Mouse (Mus musculus) stomach, embryonic 14.5 days (tissue): ENCODE measurements around the gene Gapdh. TPM values are rescaled to one million over a fixed set of nuclear protein-coding genes. Genes with fewer than 3 reads are reported as not detected.

Experiments
- ATAC-seq: fragments of 200-750 bp; cut with Nextera tagmentation; 2 replicates; pipeline ENCODE4 v1.8.0; 2017; ENCODE audit warnings: low read depth, moderate TSS enrichment; ENCODE audit not compliant: insufficient number of reproducible peaks, insufficient read depth, low FRiP score
- H3K27ac ChIP-seq: fragments of 300-500 bp; sonication (generic); 2 replicates; pipeline ENCODE4 v1.5.1; 2014; ENCODE audit warnings: mild to moderate bottlenecking, low read length, moderate library complexity, mixed read lengths
- H3K27me3 ChIP-seq: fragments of 300-500 bp; sonication (generic); 2 replicates; pipeline ENCODE4 v1.6.1; 2014; ENCODE audit warnings: low read length, control low read depth, mixed read lengths; ENCODE audit not compliant: control insufficient read depth, insufficient read depth
- H3K36me3 ChIP-seq: fragments of 300-500 bp; sonication (generic); 2 replicates; pipeline ENCODE4 v1.6.1; 2014; ENCODE audit warnings: mild to moderate bottlenecking, control low read depth, low read length, moderate library complexity, mixed read lengths; ENCODE audit not compliant: control insufficient read depth, insufficient read depth
- H3K4me1 ChIP-seq: fragments of 300-500 bp; sonication (generic); 2 replicates; pipeline ENCODE4 v1.6.1; 2014; ENCODE audit warnings: low read length, control low read depth, mixed read lengths; ENCODE audit not compliant: control insufficient read depth, insufficient read depth
- H3K4me2 ChIP-seq: fragments of 300-500 bp; sonication (generic); replicated peaks from 2 replicates; pipeline ENCODE4 v1.6.1; 2014; ENCODE audit warnings: low read depth, low read length, control low read depth
- H3K4me3 ChIP-seq: fragments of 300-500 bp; sonication (generic); 2 replicates; pipeline ENCODE4 v1.5.1; 2014; ENCODE audit warnings: low read depth, low read length, control low read depth
- H3K9ac ChIP-seq: fragments of 300-500 bp; sonication (generic); replicated peaks from 2 replicates; pipeline ENCODE4 v1.6.1; 2014; ENCODE audit warnings: low read depth, mild to moderate bottlenecking, control low read depth, low read length, moderate library complexity, mixed read lengths
- H3K9me3 ChIP-seq: fragments of 300-500 bp; sonication (generic); 2 replicates; pipeline ENCODE4 v1.6.1; 2016; ENCODE audit warnings: low read depth, low read length, control low read depth; ENCODE audit not compliant: control insufficient read depth
- WGBS: fragments of 180-500 bp; shearing (Covaris S2); extraction: QIAGEN DNeasy Blood & Tissue Kit; methylation state at CpG from one replicate; pipeline ENCODE4 v1.1.7; 2014; 5-methylcytosine and 5-hydroxymethylcytosine counted together
- polyA plus RNA-seq: library from polyadenylated mRNA; unstranded; fragments of >200 nt; fragmentation: Nextera tagmentation; extraction: Ambion mirVana; gene quantifications from 2 replicates; pipeline ENCODE4 v1.2.1, GENCODE M21; 2014

The Gapdh gene
- polyA plus RNA-seq, 1 experiment from 2014 or later: 1,966 TPM

DNA sequence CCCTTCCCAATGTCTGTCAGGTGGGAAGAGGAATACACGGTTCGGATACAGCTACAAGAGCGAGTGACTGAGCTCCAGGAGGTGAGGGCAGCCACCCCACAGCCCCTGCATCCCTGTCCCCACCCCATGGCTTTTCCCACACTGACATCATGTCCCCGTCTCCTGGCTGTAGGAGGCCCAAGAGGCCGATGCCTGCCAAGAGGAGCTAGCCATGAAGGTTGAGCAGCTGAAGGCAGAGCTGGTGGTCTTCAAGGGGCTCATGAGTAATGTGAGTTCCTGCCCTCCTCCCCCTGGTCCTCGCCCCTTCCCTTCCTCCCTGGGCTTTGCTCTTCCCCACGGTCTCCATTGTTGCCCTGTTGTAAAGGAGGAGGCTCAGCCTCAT, 16.7 kb downstream of the Gapdh start:
- Histone ChIP-seq H3K9me3 (no peaks in the 10 kb centered on the region), H3K4me2 (no peak overlapping the region), H3K27ac (no peak overlapping the region), H3K4me3 (no peak overlapping the region), H3K4me1 (peaks cover 21% of the 10 kb centered on the region), H3K27me3 (no peaks in the 10 kb centered on the region), H3K36me3 (0 out of 2 replicates have a peak, but pooled peaks cover 4% of the 10 kb centered on the region), H3K9ac (no peak overlapping the region)
- ATAC-seq: no peak
- 78% methylated on average over 7 of the region's 7 CpGs for WGBS

DNA sequence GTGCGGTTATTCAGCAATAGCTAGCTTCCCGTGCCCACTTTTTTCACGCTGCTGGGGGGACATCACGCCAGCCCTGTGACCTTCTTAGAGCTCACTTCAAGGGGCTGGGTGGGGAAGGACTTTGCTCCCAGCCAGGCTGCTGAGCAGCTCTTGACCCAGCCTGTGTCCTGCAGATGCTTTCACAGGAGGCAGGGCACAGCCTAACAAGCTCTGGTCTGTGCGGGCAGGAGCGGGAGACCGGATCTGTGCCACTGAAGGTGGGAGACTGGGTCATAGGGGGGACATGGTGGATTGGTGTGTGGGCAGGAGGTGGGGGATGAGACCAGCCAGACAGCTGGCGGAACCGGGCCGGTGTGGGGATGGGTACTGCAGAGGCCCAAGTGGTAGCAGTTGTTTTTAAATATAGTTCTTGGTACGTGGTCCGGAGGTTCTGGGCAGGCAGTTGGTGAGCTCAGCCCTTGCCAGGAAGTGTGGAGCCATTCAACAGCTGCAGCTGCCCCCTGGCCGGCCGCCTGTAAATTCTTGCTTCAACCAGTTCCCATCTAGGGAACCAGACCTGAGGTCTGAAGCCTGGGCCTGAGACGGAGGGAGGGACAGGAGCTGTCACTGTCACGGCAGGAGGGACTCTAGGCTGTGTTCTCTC, 17.2 kb downstream of the Gapdh start:
- 78% methylated on average over 16 of the region's 16 CpGs for WGBS
- H3K9me3 ChIP-seq: no peaks in the 10 kb centered on the region
- H3K4me1 ChIP-seq: peaks cover 21% of the 10 kb centered on the region
- no peaks in the 10 kb centered on the region for H3K27me3 ChIP-seq
- ATAC-seq: no peak
- H3K4me2 ChIP-seq: peak overlapping the region; percentile 14; the same call in 1 of the 2 replicates
- no peak overlapping the region for H3K4me3 ChIP-seq
- H3K27ac ChIP-seq: no peak overlapping the region
- H3K9ac ChIP-seq: no peak overlapping the region
- peaks cover 4% of the 10 kb centered on the region; the same call in 1 of the 2 replicates for H3K36me3 ChIP-seq

DNA sequence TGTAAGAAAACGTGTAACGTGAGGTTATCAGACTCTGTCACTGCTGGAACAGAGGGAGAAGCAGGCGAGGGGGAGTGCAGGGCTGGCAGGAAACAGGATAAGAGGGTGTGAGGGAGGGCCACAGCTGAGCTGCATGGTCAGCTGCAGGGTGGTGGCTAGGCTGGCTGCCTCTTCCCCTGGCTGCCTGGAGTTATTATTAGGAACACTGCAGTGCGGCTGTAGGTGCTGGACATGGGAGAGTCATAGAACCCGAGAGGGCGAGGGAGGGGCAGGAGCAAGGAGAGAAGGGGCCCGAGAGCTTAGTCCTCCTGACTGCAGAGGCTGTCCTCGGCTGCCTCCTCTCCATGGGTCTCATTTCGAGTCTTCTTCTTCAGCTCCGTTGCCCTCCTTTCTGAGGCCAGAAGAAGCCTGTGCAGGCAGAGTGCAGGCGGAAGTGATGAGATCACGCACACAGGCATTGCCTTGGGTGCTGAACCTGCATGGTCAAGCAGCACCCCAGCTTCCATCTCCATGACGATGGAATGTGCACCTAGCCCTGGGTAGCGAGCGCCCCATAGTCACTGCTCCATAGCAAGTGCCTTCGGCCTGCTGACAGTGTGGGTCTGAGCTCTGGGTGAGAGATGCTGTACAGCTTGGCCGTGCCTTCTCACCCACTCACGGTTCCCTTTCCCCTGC, 17.9 kb downstream of the Gapdh start:
- peak overlapping the region; percentile 14; the same call in 1 of the 2 replicates for H3K4me2 ChIP-seq

DNA sequence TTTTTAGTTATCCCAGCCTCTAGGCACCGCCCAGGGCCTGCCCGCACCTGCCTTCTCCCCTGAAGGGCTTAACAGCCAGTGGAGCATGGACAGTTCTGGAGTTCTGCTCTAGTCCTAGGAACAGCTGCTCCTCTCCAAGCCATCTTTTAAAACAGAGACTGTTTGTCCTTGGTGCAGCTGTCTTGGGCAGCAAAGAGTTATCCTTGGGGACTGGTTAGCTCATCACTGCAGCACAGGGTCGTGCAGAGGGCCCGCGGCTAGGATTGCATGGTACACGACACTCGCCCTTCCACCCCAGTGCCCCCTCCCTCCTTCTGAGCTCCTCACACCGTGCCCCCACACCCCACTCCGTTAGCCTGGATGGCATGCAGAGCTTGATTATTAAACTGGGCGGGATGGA, 18.9 kb downstream of the Gapdh start:
- Histone ChIP-seq H3K4me1 (peaks cover 21% of the 10 kb centered on the region), H3K4me3 (no peak overlapping the region), H3K9ac (no peak overlapping the region), H3K4me2 (peak overlapping the region; percentile 82; the same call in 1 of the 2 replicates), H3K9me3 (no peaks in the 10 kb centered on the region), H3K27me3 (no peaks in the 10 kb centered on the region), H3K27ac (no peak overlapping the region), H3K36me3 (no peaks in the 10 kb centered on the region; the same call in none of the 2 replicates)
- no peak for ATAC-seq
- 57% methylated on average over 10 of the region's 10 CpGs for WGBS

More for the DNA sequence above, 17.9 kb downstream of the Gapdh start:
- H3K27ac ChIP-seq: no peak overlapping the region; the same call in 1 of the 2 replicates
- no peak for ATAC-seq
- H3K4me1 ChIP-seq: peaks cover 21% of the 10 kb centered on the region
- no peak overlapping the region for H3K4me3 ChIP-seq
- WGBS: 62% methylated on average over 18 of the region's 18 CpGs
- H3K9ac ChIP-seq: no peak overlapping the region
- peaks cover 4% of the 10 kb centered on the region; the same call in 1 of the 2 replicates for H3K36me3 ChIP-seq
- H3K27me3 ChIP-seq: no peaks in the 10 kb centered on the region
- no peaks in the 10 kb centered on the region for H3K9me3 ChIP-seq

DNA sequence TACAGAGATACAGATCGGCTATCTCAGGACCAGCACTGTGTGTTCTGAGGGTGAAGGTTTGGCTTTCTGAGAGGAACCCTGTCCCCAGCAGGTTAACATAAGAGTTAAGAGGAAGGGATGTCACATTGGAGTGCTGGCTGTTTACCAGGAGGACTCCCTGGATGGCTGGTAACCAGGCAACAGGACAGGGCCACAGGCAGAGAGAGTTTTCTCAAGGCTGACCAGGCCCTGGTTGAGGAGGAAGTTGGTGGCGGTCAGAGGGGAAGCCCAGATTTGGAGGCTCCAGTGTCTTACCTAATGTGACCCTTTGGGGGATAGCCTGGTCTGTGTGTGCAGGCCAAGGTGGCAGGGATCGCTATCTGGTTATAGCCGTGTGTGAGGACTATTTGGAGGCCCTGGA, 19.5 kb downstream of the Gapdh start:
- WGBS: 77% methylated on average over 4 of the region's 4 CpGs
- no peak overlapping the region for H3K9ac ChIP-seq
- no peaks in the 10 kb centered on the region for H3K9me3 ChIP-seq
- no peak for ATAC-seq
- H3K4me1 ChIP-seq: peaks cover 21% of the 10 kb centered on the region
- no peak overlapping the region for H3K27ac ChIP-seq
- no peaks in the 10 kb centered on the region for H3K27me3 ChIP-seq
- H3K36me3 ChIP-seq: peaks cover 2% of the 10 kb centered on the region
- H3K4me2 ChIP-seq: peak overlapping the region; percentile 82
- no peak overlapping the region for H3K4me3 ChIP-seq

DNA sequence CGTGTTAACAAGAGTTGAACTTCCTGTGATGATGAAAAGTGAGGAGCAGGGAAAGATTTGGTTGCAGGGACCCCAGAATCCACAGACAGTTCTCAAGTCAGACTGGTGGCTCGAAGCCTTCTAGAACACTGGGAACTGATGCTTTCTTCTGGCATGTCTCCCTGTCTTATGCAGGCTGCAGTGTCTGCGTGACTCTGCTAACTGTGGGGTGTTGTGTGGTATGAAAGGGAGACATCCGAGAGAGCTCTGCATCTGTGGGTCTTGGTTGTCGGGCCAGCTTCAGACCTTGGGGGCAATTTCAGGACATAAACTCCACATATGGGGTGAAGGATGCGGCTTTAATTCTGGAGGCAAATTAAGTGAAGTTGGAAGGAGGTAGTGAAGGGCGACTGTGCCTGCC, 20.1 kb downstream of the Gapdh start:
- Histone ChIP-seq H3K4me2 (peak overlapping the region; percentile 82), H3K4me3 (peak overlapping the region; percentile 65), H3K27ac (no peak overlapping the region), H3K4me1 (peaks cover 21% of the 10 kb centered on the region), H3K36me3 (peaks cover 9% of the 10 kb centered on the region), H3K9me3 (no peaks in the 10 kb centered on the region), H3K27me3 (no peaks in the 10 kb centered on the region), H3K9ac (peak overlapping the region; percentile 72; the same call in 1 of the 2 replicates)
- ATAC-seq: no peak
- 64% methylated on average over 7 of the region's 7 CpGs for WGBS

DNA sequence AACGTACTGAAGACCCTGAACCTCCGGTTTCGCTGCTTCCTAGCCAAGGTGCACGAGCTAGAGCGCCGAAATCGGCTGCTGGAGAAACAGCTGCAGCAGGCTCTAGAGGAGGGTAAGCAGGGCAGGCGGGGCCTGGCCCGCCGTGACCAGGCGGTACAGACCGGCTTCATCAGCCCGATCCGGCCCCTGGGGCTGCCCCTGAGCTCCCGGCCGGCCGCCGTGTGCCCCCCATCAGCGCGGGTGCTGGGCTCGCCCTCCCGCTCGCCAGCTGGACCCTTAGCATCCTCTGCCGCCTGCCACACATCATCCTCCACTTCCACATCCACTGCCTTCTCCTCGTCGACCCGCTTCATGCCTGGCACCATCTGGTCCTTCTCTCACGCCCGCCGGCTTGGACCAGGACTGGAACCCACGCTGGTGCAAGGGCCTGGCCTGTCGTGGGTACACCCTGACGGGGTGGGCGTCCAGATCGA, 20.8 kb downstream of the Gapdh start:
- WGBS: 5% methylated on average over 35 of the region's 35 CpGs
- peak overlapping the region; percentile 65 for H3K4me3 ChIP-seq
- peaks cover 21% of the 10 kb centered on the region for H3K4me1 ChIP-seq
- peak overlapping the region; percentile 84 for H3K27ac ChIP-seq
- peak overlapping the region; percentile 82 for H3K4me2 ChIP-seq
- ATAC-seq: peak; percentile 25; the same call in 1 of the 2 replicates
- peaks cover 15% of the 10 kb centered on the region for H3K36me3 ChIP-seq
- no peaks in the 10 kb centered on the region for H3K9me3 ChIP-seq
- peak overlapping the region; percentile 72 for H3K9ac ChIP-seq
- H3K27me3 ChIP-seq: no peaks in the 10 kb centered on the region

DNA sequence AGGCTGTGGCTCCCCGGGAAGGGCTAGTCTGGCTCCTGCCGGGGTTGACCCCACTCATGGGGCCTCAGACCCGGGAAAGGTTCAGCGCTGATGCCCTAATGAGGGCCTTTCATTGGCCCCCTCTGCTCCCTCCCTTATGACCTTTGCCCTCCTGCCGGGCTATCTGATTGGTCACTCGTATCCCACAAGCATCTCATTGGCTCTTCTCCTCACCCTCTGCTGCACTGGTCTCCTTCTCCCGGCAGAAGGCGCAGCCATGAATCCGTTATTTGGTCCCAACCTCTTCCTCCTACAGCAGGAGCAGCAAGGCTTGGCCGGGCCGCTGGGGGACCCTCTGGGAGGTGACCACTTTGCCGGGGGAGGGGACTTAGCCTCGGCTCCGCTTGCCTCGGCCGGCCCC, 21.3 kb downstream of the Gapdh start, which contains the start of gene Iffo1:
Gene Iffo1 (plus strand): TSS at position 241 of the 400 bp plus-strand sequence.
- H3K4me2 ChIP-seq: peak within 1 kb of the TSS; percentile 82
- H3K9me3 ChIP-seq: no peaks in the 10 kb centered on the region
- peak within 1 kb of the TSS; percentile 65 for H3K4me3 ChIP-seq
- no peaks in the 10 kb centered on the region for H3K27me3 ChIP-seq
- H3K4me1 ChIP-seq: peaks cover 21% of the 10 kb centered on the region
- H3K36me3 ChIP-seq: peaks cover 20% of the 10 kb centered on the region
- WGBS: under 1% methylated on average over 16 of the region's 16 CpGs
- ATAC-seq: peak; percentile 81
- peak within 1 kb of the TSS; percentile 84 for H3K27ac ChIP-seq
- H3K9ac ChIP-seq: peak within 1 kb of the TSS; percentile 72
